Mouse (Mus musculus): ENCODE measurements around the gene Neurog1.

DNA sequence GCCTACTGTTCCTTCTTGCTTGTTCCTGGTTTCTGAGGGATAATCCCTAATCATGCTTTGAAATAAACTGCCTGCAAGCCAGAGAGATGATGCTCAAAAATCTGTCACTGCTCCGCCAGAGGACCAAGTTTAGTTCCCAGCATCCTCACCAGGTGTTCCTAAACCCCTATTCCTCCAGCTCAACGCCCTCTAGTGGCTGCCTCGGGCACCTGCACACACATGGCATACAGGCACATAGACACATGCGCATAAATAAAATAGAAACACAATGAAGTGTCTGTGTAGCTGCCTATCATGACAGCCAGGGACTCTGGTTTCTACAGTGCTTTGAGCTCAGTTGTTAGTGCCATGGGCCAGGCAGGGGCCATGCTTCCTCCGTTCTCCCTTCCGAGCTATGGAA lies 38.0 kb upstream of the Neurog1 start:
- TF ChIP-seq CTCF (IDR thresholded peaks at IDR 0.05; ENCODE audit: borderline replicate concordance, control insufficient read depth, extremely low read depth, insufficient read depth, low read length, poor library complexity), result no peak
- no peak for TF ChIP-seq POLR2A (IDR thresholded peaks at IDR 0.05; ENCODE audit: control insufficient read depth, extremely low read depth, insufficient read depth, low read length, poor library complexity)

Data from thymus, adult 2 months (tissue).